Mouse (Mus musculus): ENCODE results near the gene Pdzd2.
A peak's percentile ranks its signal among the peaks of the same experiment; 100 is the strongest.

The Pdzd2 gene

GRCm38 (mm10) chr15:12728381-12728780 is 11.3 kb downstream of the Pdzd2 start:
- no peak for DNase-seq

- DNase-seq = no peak
Measured at GRCm38 (mm10) chr15:12725256-12725655, 14.5 kb downstream of the Pdzd2 start.

- DNase-seq = no peak
Measured at GRCm38 (mm10) chr15:12721684-12722500, 17.8 kb downstream of the Pdzd2 start.

- no peak for DNase-seq
Measured at GRCm38 (mm10) chr15:12718819-12719218, 20.9 kb downstream of the Pdzd2 start.

GRCm38 (mm10) chr15:12717410-12717809 is 22.3 kb downstream of the Pdzd2 start:
- no peak for DNase-seq

GRCm38 (mm10) chr15:12716881-12717280 is 22.8 kb downstream of the Pdzd2 start:
- no peak for DNase-seq

GRCm38 (mm10) chr15:12714322-12714721 is 25.4 kb downstream of the Pdzd2 start:
- DNase-seq = no peak

- no peak for DNase-seq
Measured at GRCm38 (mm10) chr15:12713216-12713615, 26.5 kb downstream of the Pdzd2 start.

- DNase-seq = no peak
Measured at GRCm38 (mm10) chr15:12710036-12710435, 29.7 kb downstream of the Pdzd2 start.

GRCm38 (mm10) chr15:12708297-12708696 is 31.4 kb downstream of the Pdzd2 start:
- no peak for DNase-seq

- no peak for DNase-seq
Measured at GRCm38 (mm10) chr15:12706902-12707301, 32.8 kb downstream of the Pdzd2 start.

- no peak for DNase-seq
Measured at GRCm38 (mm10) chr15:12700367-12700766, 39.4 kb downstream of the Pdzd2 start.

- DNase-seq = no peak
Measured at GRCm38 (mm10) chr15:12697741-12698140, 42.0 kb downstream of the Pdzd2 start.

- DNase-seq = no peak
Measured at GRCm38 (mm10) chr15:12696889-12697288, 42.8 kb downstream of the Pdzd2 start.

GRCm38 (mm10) chr15:12689716-12690381 is 49.9 kb downstream of the Pdzd2 start:
- peak; percentile 4 for DNase-seq

GRCm38 (mm10) chr15:12682549-12682948 is 57.2 kb downstream of the Pdzd2 start:
- DNase-seq = no peak

GRCm38 (mm10) chr15:12681891-12682290 is 57.8 kb downstream of the Pdzd2 start:
- DNase-seq = no peak

- no peak for DNase-seq
Measured at GRCm38 (mm10) chr15:12680750-12681149, 59.0 kb downstream of the Pdzd2 start.

GRCm38 (mm10) chr15:12679996-12680395 is 59.7 kb downstream of the Pdzd2 start:
- DNase-seq = no peak

- no peak for DNase-seq
Measured at GRCm38 (mm10) chr15:12678540-12679112, 61.1 kb downstream of the Pdzd2 start.

GRCm38 (mm10) chr15:12675366-12675765 is 64.4 kb downstream of the Pdzd2 start:
- DNase-seq = no peak

GRCm38 (mm10) chr15:12674026-12674425 is 65.7 kb downstream of the Pdzd2 start:
- no peak for DNase-seq

GRCm38 (mm10) chr15:12667760-12668520 is 71.8 kb downstream of the Pdzd2 start:
- peak; percentile 9 for DNase-seq

Data from thymus, postnatal 14 days (tissue).